Mouse (Mus musculus): ENCODE data around the gene Exoc6b. TPM values are rescaled to one million over a fixed set of nuclear protein-coding genes. Genes with fewer than 3 reads are reported as not detected.

The Exoc6b gene
- polyA plus RNA-seq, 1 experiment from 2014 or later, result 11.7 TPM

GRCm38 (mm10) chr6:84573905-84574660, 495.2 kb downstream of the Exoc6b start:
- Histone ChIP-seq H3K9ac (ENCODE audit: low read length) (no peak overlapping the region), H3K27ac (replicated peaks) (no peak overlapping the region), H3K4me3 (ENCODE audit: low read depth, low read length) (no peak overlapping the region), H3K4me1 (replicated peaks; ENCODE audit: control insufficient read depth, insufficient read depth) (no peaks in the 10 kb centered on the region), H3K27me3 (ENCODE audit: control insufficient read depth, insufficient read depth, low read length) (no peaks in the 10 kb centered on the region; the same call in 1 of the 2 replicates), H3K4me2 (replicated peaks; ENCODE audit: low read depth) (no peak overlapping the region), H3K9me3 (ENCODE audit: control insufficient read depth, low read length) (no peaks in the 10 kb centered on the region), H3K36me3 (ENCODE audit: control insufficient read depth, insufficient read depth, low read length) (no peaks in the 10 kb centered on the region)
- DNase-seq (ENCODE audit: low spot score) (peak; percentile 52), ATAC-seq (ENCODE audit: low FRiP score, low TSS enrichment) (0 out of 2 replicates have a peak, but pooled peaks have one; percentile 20)
- 52% methylated on average over 25 of the region's 25 CpGs for WGBS
- TF ChIP-seq CTCF (IDR thresholded peaks at IDR 0.05; ENCODE audit: low read depth), result peak; percentile 63
- no peak for TF ChIP-seq EP300 (optimal IDR thresholded peaks at IDR 0.05)

- ATAC-seq (ENCODE audit: low FRiP score, low TSS enrichment), result no peak
- Histone ChIP-seq H3K27me3 (ENCODE audit: control insufficient read depth, insufficient read depth, low read length) (no peaks in the 10 kb centered on the region; the same call in 1 of the 2 replicates), H3K4me1 (replicated peaks; ENCODE audit: control insufficient read depth, insufficient read depth) (no peaks in the 10 kb centered on the region), H3K27ac (replicated peaks) (no peak overlapping the region), H3K9me3 (ENCODE audit: control insufficient read depth, low read length) (no peaks in the 10 kb centered on the region), H3K4me2 (replicated peaks; ENCODE audit: low read depth) (no peak overlapping the region), H3K4me3 (ENCODE audit: low read depth, low read length) (no peak overlapping the region), H3K36me3 (ENCODE audit: control insufficient read depth, insufficient read depth, low read length) (no peaks in the 10 kb centered on the region), H3K9ac (ENCODE audit: low read length) (no peak overlapping the region)
- 33% methylated on average over 3 of the region's 3 CpGs for WGBS
- TF ChIP-seq EP300 (optimal IDR thresholded peaks at IDR 0.05) (no peak), CTCF (IDR thresholded peaks at IDR 0.05; ENCODE audit: low read depth) (no peak)
- no peak for DNase-seq (ENCODE audit: low spot score)
Observed at GRCm38 (mm10) chr6:84570039-84570438, 499.3 kb downstream of the Exoc6b start.

GRCm38 (mm10) chr6:84569590-84569989, 499.7 kb downstream of the Exoc6b start:
- Histone ChIP-seq H3K4me1 (replicated peaks; ENCODE audit: control insufficient read depth, insufficient read depth) (no peaks in the 10 kb centered on the region), H3K4me3 (ENCODE audit: low read depth, low read length) (no peak overlapping the region), H3K36me3 (ENCODE audit: control insufficient read depth, insufficient read depth, low read length) (no peaks in the 10 kb centered on the region), H3K4me2 (replicated peaks; ENCODE audit: low read depth) (no peak overlapping the region), H3K9ac (ENCODE audit: low read length) (no peak overlapping the region), H3K27me3 (ENCODE audit: control insufficient read depth, insufficient read depth, low read length) (no peaks in the 10 kb centered on the region; the same call in 1 of the 2 replicates), H3K27ac (replicated peaks) (no peak overlapping the region), H3K9me3 (ENCODE audit: control insufficient read depth, low read length) (no peaks in the 10 kb centered on the region)
- no peak for DNase-seq (ENCODE audit: low spot score)
- no peak for ATAC-seq (ENCODE audit: low FRiP score, low TSS enrichment)
- TF ChIP-seq EP300 (optimal IDR thresholded peaks at IDR 0.05) (no peak), CTCF (IDR thresholded peaks at IDR 0.05; ENCODE audit: low read depth) (no peak)

GRCm38 (mm10) chr6:84568880-84569279, 500.4 kb downstream of the Exoc6b start:
- H3K4me3 ChIP-seq (ENCODE audit: low read depth, low read length), result no peak overlapping the region
- H3K4me1 ChIP-seq (replicated peaks; ENCODE audit: control insufficient read depth, insufficient read depth), result no peaks in the 10 kb centered on the region
- DNase-seq (ENCODE audit: low spot score), result no peak
- H3K9ac ChIP-seq (ENCODE audit: low read length), result no peak overlapping the region
- no peak overlapping the region for H3K4me2 ChIP-seq (replicated peaks; ENCODE audit: low read depth)
- H3K27me3 ChIP-seq (ENCODE audit: control insufficient read depth, insufficient read depth, low read length), result no peaks in the 10 kb centered on the region
- no peak overlapping the region for H3K27ac ChIP-seq (replicated peaks)
- no peaks in the 10 kb centered on the region for H3K9me3 ChIP-seq (ENCODE audit: control insufficient read depth, low read length)
- TF ChIP-seq CTCF (IDR thresholded peaks at IDR 0.05; ENCODE audit: low read depth) (no peak), EP300 (optimal IDR thresholded peaks at IDR 0.05) (no peak)
- no peaks in the 10 kb centered on the region for H3K36me3 ChIP-seq (ENCODE audit: control insufficient read depth, insufficient read depth, low read length)
- 80% methylated on average over 6 of the region's 6 CpGs for whole genome bisulfite sequencing
- no peak for ATAC-seq (ENCODE audit: low FRiP score, low TSS enrichment)

Other genes starting within 250 kb of the Exoc6b start
- 58.8 and 62.1 TPM in 2 replicates for gene Spr, start 68.3 kb upstream of the Exoc6b start, polyA plus RNA-seq (2015; fragmentation: Nextera tagmentation; extraction: Ambion mirVana)
- not detected in 2 replicates for gene Emx1, start 117.9 kb upstream of the Exoc6b start, polyA plus RNA-seq (2015; fragmentation: Nextera tagmentation; extraction: Ambion mirVana)

All from stomach, postnatal 0 days (tissue).